Mouse (Mus musculus): ENCODE data around the gene Rnf4. TPM values are rescaled to one million over a fixed set of nuclear protein-coding genes. Genes with fewer than 3 reads are reported as not detected.

The Rnf4 gene
- 85.2 and 85.7 TPM in 2 replicates for polyA plus RNA-seq (2015; fragmentation: Nextera tagmentation; extraction: Ambion mirVana)

GRCm38 (mm10) chr5:34336097-34336774, at the start of gene Rnf4:
Gene Rnf4, plus strand, starts transcription at chr5:34336289.
- no peaks in the 10 kb centered on the region for H3K36me3 ChIP-seq (ENCODE audit: control insufficient read depth, insufficient read depth, low read length)
- no peak for TF ChIP-seq CTCF (IDR thresholded peaks at IDR 0.05; ENCODE audit: low read depth)
- TF ChIP-seq EP300 (optimal IDR thresholded peaks at IDR 0.05) = peak; percentile 96
- H3K27me3 ChIP-seq (ENCODE audit: control insufficient read depth, insufficient read depth, low read length) = no peaks in the 10 kb centered on the region
- ATAC-seq (ENCODE audit: low FRiP score, low TSS enrichment) = peak; percentile 97
- H3K4me3 ChIP-seq (ENCODE audit: low read depth, low read length) = peak within 1 kb of the TSS; percentile 89
- H3K9ac ChIP-seq (ENCODE audit: low read length) = peak within 1 kb of the TSS; percentile 97
- under 1% methylated on average over 67 of the region's 67 CpGs for WGBS
- no peaks in the 10 kb centered on the region for H3K9me3 ChIP-seq (ENCODE audit: control insufficient read depth, low read length)
- H3K4me2 ChIP-seq (replicated peaks; ENCODE audit: low read depth) = peak within 1 kb of the TSS; percentile 87
- peak within 1 kb of the TSS; percentile 99 for H3K27ac ChIP-seq (replicated peaks)
- peaks cover 4% of the 10 kb centered on the region; the same call in 1 of the 2 replicates for H3K4me1 ChIP-seq (replicated peaks; ENCODE audit: control insufficient read depth, insufficient read depth)
- DNase-seq (ENCODE audit: low spot score) = peak; percentile 99

DNA sequence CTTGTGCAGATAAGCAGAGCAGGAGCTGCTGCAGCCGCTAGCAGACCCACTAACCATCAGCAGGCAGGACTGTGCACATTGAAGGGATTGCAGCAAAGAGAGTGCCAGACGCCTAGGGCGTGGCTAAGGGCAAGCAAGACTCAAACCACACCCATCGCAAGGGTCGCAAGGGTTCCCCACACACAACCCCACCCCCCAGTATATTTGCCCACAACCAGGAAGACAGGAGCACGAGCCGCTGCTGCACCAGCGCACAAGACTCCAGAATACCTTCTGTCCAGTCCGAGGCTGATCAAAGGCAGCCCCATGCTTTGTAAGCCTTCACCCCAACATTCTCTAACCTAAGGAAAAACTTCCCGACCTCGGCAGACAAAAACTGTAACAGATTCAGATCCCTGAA, 49.6 kb upstream of the Rnf4 start:
- H3K27me3 ChIP-seq (ENCODE audit: control insufficient read depth, insufficient read depth, low read length) = peaks cover 4% of the 10 kb centered on the region
- ATAC-seq (ENCODE audit: low FRiP score, low TSS enrichment) = no peak
- no peaks in the 10 kb centered on the region for H3K36me3 ChIP-seq (ENCODE audit: control insufficient read depth, insufficient read depth, low read length)
- 0 out of 2 replicates have a peak, but pooled peaks cover 4% of the 10 kb centered on the region for H3K4me1 ChIP-seq (replicated peaks; ENCODE audit: control insufficient read depth, insufficient read depth)
- TF ChIP-seq CTCF (IDR thresholded peaks at IDR 0.05; ENCODE audit: low read depth) (no peak), EP300 (optimal IDR thresholded peaks at IDR 0.05) (no peak)
- 5% methylated on average over 11 of the region's 11 CpGs for WGBS
- H3K27ac ChIP-seq (replicated peaks) = no peak overlapping the region
- peak overlapping the region; percentile 80 for H3K4me2 ChIP-seq (replicated peaks; ENCODE audit: low read depth)
- H3K9ac ChIP-seq (ENCODE audit: low read length) = no peak overlapping the region
- H3K4me3 ChIP-seq (ENCODE audit: low read depth, low read length) = peak overlapping the region; percentile 52; the same call in 1 of the 2 replicates
- DNase-seq (ENCODE audit: low spot score) = peak; percentile 17
- H3K9me3 ChIP-seq (ENCODE audit: control insufficient read depth, low read length) = no peaks in the 10 kb centered on the region

DNA sequence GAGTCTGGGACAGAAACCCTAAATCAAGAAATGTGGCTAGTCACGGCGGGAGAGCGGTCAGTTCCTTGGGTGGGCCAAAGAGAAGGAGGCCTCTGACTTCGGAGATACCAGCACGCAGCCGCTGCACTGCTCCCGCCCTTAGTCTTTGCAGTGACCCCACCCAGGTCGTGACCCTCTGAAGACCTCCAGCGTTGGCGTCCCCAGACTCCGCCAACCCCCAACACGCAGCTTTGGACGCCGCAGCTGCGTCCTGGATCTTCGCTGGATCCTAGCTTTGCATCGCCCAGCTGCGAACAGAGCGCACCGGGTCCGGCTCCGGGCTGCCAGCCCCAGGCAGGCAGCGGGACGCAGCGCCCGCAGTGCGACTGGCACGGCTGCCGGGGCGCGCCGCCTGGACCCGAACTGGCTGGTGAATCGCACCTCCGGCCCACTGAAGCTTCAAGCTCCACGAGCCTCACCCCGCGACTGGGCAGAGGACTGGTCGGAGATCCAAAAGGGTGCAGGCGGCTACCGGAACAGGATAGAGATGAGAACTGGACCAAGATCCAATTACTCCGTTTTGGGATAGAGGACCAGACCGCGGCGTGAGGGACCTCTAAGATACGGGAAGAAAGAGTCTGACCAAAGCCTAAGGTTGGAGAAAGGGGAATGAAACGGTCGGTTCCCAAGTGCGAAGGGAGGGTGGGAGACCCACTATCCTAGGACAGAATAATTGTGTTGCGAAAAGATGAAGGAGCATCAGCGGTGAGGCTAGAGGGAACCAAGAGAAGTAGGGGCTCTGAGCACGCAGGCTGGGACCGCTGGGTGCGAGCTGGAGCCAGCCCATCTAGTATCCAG, 48.9 kb upstream of the Rnf4 start:
- Histone ChIP-seq H3K36me3 (ENCODE audit: control insufficient read depth, insufficient read depth, low read length) (no peaks in the 10 kb centered on the region), H3K27ac (replicated peaks) (no peak overlapping the region), H3K4me3 (ENCODE audit: low read depth, low read length) (peak overlapping the region; percentile 52), H3K9me3 (ENCODE audit: control insufficient read depth, low read length) (no peaks in the 10 kb centered on the region), H3K27me3 (ENCODE audit: control insufficient read depth, insufficient read depth, low read length) (peaks cover 4% of the 10 kb centered on the region), H3K4me1 (replicated peaks; ENCODE audit: control insufficient read depth, insufficient read depth) (0 out of 2 replicates have a peak, but pooled peaks cover 4% of the 10 kb centered on the region), H3K4me2 (replicated peaks; ENCODE audit: low read depth) (peak overlapping the region; percentile 80), H3K9ac (ENCODE audit: low read length) (no peak overlapping the region)
- TF ChIP-seq EP300 (optimal IDR thresholded peaks at IDR 0.05) (no peak), CTCF (IDR thresholded peaks at IDR 0.05; ENCODE audit: low read depth) (no peak)
- no peak for DNase-seq (ENCODE audit: low spot score)
- WGBS = under 1% methylated on average over 54 of the region's 54 CpGs
- ATAC-seq (ENCODE audit: low FRiP score, low TSS enrichment) = no peak

GRCm38 (mm10) chr5:34287838-34288145, 48.3 kb upstream of the Rnf4 start:
- ATAC-seq (ENCODE audit: low FRiP score, low TSS enrichment) (no peak), DNase-seq (ENCODE audit: low spot score) (peak; percentile 18)

DNA sequence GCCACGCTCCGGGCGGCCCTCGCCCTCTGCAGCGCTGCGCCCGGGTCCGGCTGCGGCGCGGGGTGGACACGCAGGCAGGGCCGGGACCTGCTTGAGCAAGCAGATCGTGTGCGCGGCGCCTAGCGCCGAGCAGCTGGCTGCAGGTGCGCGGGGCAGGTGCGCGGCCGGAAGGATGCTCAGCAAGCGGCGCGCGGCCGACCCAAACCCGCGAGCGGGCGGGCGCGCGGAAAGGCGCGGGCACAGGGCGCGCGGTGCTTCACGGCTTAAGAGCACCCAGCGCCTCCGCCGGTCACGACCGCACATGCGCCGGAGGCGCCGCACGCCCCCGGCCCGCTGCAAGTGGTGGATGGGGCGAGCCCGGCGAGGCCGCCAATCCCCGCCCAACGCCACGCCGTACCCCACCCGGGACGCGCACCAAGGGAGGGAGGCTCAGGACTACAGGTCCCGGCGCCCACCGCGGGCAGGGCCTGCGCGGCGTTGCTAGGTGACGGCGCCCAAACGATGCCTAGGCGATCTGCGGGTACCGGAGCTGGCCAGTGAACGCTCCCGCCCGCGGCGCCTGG, 47.9 kb upstream of the Rnf4 start, which contains the start of the genes Zfyve28 and Cfap99:
Gene Zfyve28 (minus strand): TSS at position 296 of the 563 bp plus-strand sequence.
Gene Cfap99 (plus strand): TSS at position 447 of the 563 bp plus-strand sequence.
- no peaks in the 10 kb centered on the region for H3K36me3 ChIP-seq (ENCODE audit: control insufficient read depth, insufficient read depth, low read length)
- H3K4me2 ChIP-seq (replicated peaks; ENCODE audit: low read depth) = peak within 1 kb of the TSS; percentile 80
- 0 out of 2 replicates have a peak, but pooled peaks cover 4% of the 10 kb centered on the region for H3K4me1 ChIP-seq (replicated peaks; ENCODE audit: control insufficient read depth, insufficient read depth)
- WGBS = under 1% methylated on average over 78 of the region's 83 CpGs
- no peak within 1 kb of the TSS for H3K9ac ChIP-seq (ENCODE audit: low read length)
- no peak within 1 kb of the TSS for H3K27ac ChIP-seq (replicated peaks)
- TF ChIP-seq CTCF (IDR thresholded peaks at IDR 0.05; ENCODE audit: low read depth) (no peak), EP300 (optimal IDR thresholded peaks at IDR 0.05) (no peak)
- H3K9me3 ChIP-seq (ENCODE audit: control insufficient read depth, low read length) = no peaks in the 10 kb centered on the region
- peaks cover 4% of the 10 kb centered on the region for H3K27me3 ChIP-seq (ENCODE audit: control insufficient read depth, insufficient read depth, low read length)
- ATAC-seq (ENCODE audit: low FRiP score, low TSS enrichment) (peak; percentile 90), DNase-seq (ENCODE audit: low spot score) (peak; percentile 70)
- H3K4me3 ChIP-seq (ENCODE audit: low read depth, low read length) = peak within 1 kb of the TSS; percentile 52

More at GRCm38 (mm10) chr5:34287838-34288145, 48.3 kb upstream of the Rnf4 start:
- Histone ChIP-seq H3K4me2 (replicated peaks; ENCODE audit: low read depth) (peak overlapping the region; percentile 80), H3K9ac (ENCODE audit: low read length) (no peak overlapping the region), H3K27me3 (ENCODE audit: control insufficient read depth, insufficient read depth, low read length) (peaks cover 4% of the 10 kb centered on the region), H3K27ac (replicated peaks) (no peak overlapping the region), H3K36me3 (ENCODE audit: control insufficient read depth, insufficient read depth, low read length) (no peaks in the 10 kb centered on the region), H3K4me3 (ENCODE audit: low read depth, low read length) (peak overlapping the region; percentile 52), H3K9me3 (ENCODE audit: control insufficient read depth, low read length) (no peaks in the 10 kb centered on the region), H3K4me1 (replicated peaks; ENCODE audit: control insufficient read depth, insufficient read depth) (0 out of 2 replicates have a peak, but pooled peaks cover 4% of the 10 kb centered on the region)
- no peak for TF ChIP-seq EP300 (optimal IDR thresholded peaks at IDR 0.05)
- no peak for TF ChIP-seq CTCF (IDR thresholded peaks at IDR 0.05; ENCODE audit: low read depth)
- 1% methylated on average over 18 of the region's 18 CpGs for WGBS
